Mouse (Mus musculus) retina, adult 2 months (tissue): Measurements from ENCODE around the gene Sp2.

Experiments used
- DNase-seq: peaks from one replicate; pipeline ENCODE4 v3.0.0-alpha.2; 2012; ENCODE audit warnings: low read depth, low spot score

Gene Sp2

GRCm38 (mm10) chr11:96970341-96970740, 12.4 kb downstream of the Sp2 start:
- DNase-seq = no peak

GRCm38 (mm10) chr11:96969746-96970145, 13.0 kb downstream of the Sp2 start:
- DNase-seq = no peak

GRCm38 (mm10) chr11:96969280-96969722, 13.5 kb downstream of the Sp2 start:
- DNase-seq = no peak

- no peak for DNase-seq
Observed at GRCm38 (mm10) chr11:96968476-96968875, 14.3 kb downstream of the Sp2 start.

- no peak for DNase-seq
Observed at GRCm38 (mm10) chr11:96967544-96968269, 15.1 kb downstream of the Sp2 start.

- DNase-seq = no peak
Observed at GRCm38 (mm10) chr11:96966914-96967543, 15.7 kb downstream of the Sp2 start.

GRCm38 (mm10) chr11:96966172-96966571, 16.6 kb downstream of the Sp2 start:
- DNase-seq = no peak

- peak; percentile 64 for DNase-seq
Observed at GRCm38 (mm10) chr11:96963580-96963979, 19.2 kb downstream of the Sp2 start.

GRCm38 (mm10) chr11:96957061-96957805, 25.5 kb downstream of the Sp2 start:
- DNase-seq = no peak

- no peak for DNase-seq
Observed at GRCm38 (mm10) chr11:96956009-96956724, 26.6 kb downstream of the Sp2 start.

GRCm38 (mm10) chr11:96955094-96955493, 27.7 kb downstream of the Sp2 start:
- DNase-seq = no peak

- no peak for DNase-seq
Observed at GRCm38 (mm10) chr11:96952896-96953295, 29.9 kb downstream of the Sp2 start.

GRCm38 (mm10) chr11:96952426-96952825, 30.3 kb downstream of the Sp2 start:
- no peak for DNase-seq

GRCm38 (mm10) chr11:96950767-96951166, 32.0 kb downstream of the Sp2 start:
- DNase-seq = no peak

- no peak for DNase-seq
Observed at GRCm38 (mm10) chr11:96947849-96948248, 34.9 kb downstream of the Sp2 start.

GRCm38 (mm10) chr11:96946498-96946897, 36.3 kb downstream of the Sp2 start:
- DNase-seq = no peak

- DNase-seq = no peak
Observed at GRCm38 (mm10) chr11:96944844-96945580, 37.7 kb downstream of the Sp2 start.

GRCm38 (mm10) chr11:96943746-96944304, 38.9 kb downstream of the Sp2 start, which contains the start of gene Pnpo:
Gene Pnpo (minus strand): TSS chr11:96943986.
- peak; percentile 84 for DNase-seq

GRCm38 (mm10) chr11:96941989-96942590, 40.7 kb downstream of the Sp2 start:
- DNase-seq = no peak
